Mouse (Mus musculus) T-helper 1 cell (primary cell): ENCODE results near the gene Taf4.

ENCODE experiments used
- in situ Hi-C: fragments of 300-600 bp; cut with MboI, MseI; formaldehyde crosslinking; loops from one replicate; pipeline ENCODE4 v1.15.1; 2025; ENCODE audit warnings: high pct_unique_total_duplicates

The Taf4 gene

GRCm38 (mm10) chr2:179941696-179942095 is 34.8 kb downstream of the Taf4 start:
- in situ Hi-C loops = no loop called here

GRCm38 (mm10) chr2:179937091-179937490 is 39.4 kb downstream of the Taf4 start:
- in situ Hi-C loops = no loop called here

- in situ Hi-C loops = no loop called here
Measured at GRCm38 (mm10) chr2:179934165-179934564, 42.3 kb downstream of the Taf4 start.

- in situ Hi-C loops = no loop called here
Measured at GRCm38 (mm10) chr2:179931741-179932140, 44.7 kb downstream of the Taf4 start.

GRCm38 (mm10) chr2:179929166-179929565 is 47.3 kb downstream of the Taf4 start:
- in situ Hi-C loops = no loop called here

- in situ Hi-C loops = no loop called here
Measured at GRCm38 (mm10) chr2:179924038-179924437, 52.4 kb downstream of the Taf4 start.

- in situ Hi-C loops = no loop called here
Measured at GRCm38 (mm10) chr2:179921021-179921653, 55.3 kb downstream of the Taf4 start.

- in situ Hi-C loops = no loop called here
Measured at GRCm38 (mm10) chr2:179920042-179920441, 56.4 kb downstream of the Taf4 start.

- in situ Hi-C loops = loop anchor here (5.0 kb wide), 1 partner anchor 130 kb away; no protein-coding TSS in a partner anchor
Measured at GRCm38 (mm10) chr2:179916877-179917673, 59.4 kb downstream of the Taf4 start.

GRCm38 (mm10) chr2:179914246-179914645 is 62.2 kb downstream of the Taf4 start:
- in situ Hi-C loops = no loop called here

- in situ Hi-C loops = no loop called here
Measured at GRCm38 (mm10) chr2:179913349-179913748, 63.1 kb downstream of the Taf4 start.

GRCm38 (mm10) chr2:179912911-179913310 is 63.5 kb downstream of the Taf4 start:
- in situ Hi-C loops = no loop called here

GRCm38 (mm10) chr2:179896949-179897348 is 79.5 kb downstream of the Taf4 start:
- in situ Hi-C loops = no loop called here

- in situ Hi-C loops = no loop called here
Measured at GRCm38 (mm10) chr2:179891048-179891447, 85.4 kb downstream of the Taf4 start.

GRCm38 (mm10) chr2:179884561-179884960 is 91.9 kb downstream of the Taf4 start:
- in situ Hi-C loops = no loop called here

GRCm38 (mm10) chr2:179877551-179878215 is 98.8 kb downstream of the Taf4 start:
- in situ Hi-C loops = loop anchor here (5.0 kb wide), 1 partner anchor 45 kb away; no protein-coding TSS in a partner anchor

GRCm38 (mm10) chr2:179875147-179875546 is 101.3 kb downstream of the Taf4 start:
- in situ Hi-C loops = loop anchor here (5.0 kb wide), 1 partner anchor 43 kb away; no protein-coding TSS in a partner anchor

GRCm38 (mm10) chr2:179873315-179873714 is 103.1 kb downstream of the Taf4 start:
- in situ Hi-C loops = no loop called here

GRCm38 (mm10) chr2:179872724-179873123 is 103.7 kb downstream of the Taf4 start:
- in situ Hi-C loops = no loop called here

- in situ Hi-C loops = loop anchor here (10.0 kb wide), 2 partner anchors 1165 to 1585 kb away; partner anchors contain the start of gene Zbtb46
Measured at GRCm38 (mm10) chr2:179869871-179870270, 106.6 kb downstream of the Taf4 start.

- in situ Hi-C loops = loop anchor here (10.0 kb wide), 2 partner anchors 1163 to 1587 kb away; partner anchors contain the start of gene Zbtb46
Measured at GRCm38 (mm10) chr2:179867669-179868068, 108.8 kb downstream of the Taf4 start.

- in situ Hi-C loops = loop anchor here (10.0 kb wide), 2 partner anchors 1160 to 1590 kb away; partner anchors contain the start of gene Zbtb46
Measured at GRCm38 (mm10) chr2:179865097-179865496, 111.3 kb downstream of the Taf4 start.
